Mouse (Mus musculus) bone marrow, adult 2 months (tissue): Measurements from ENCODE around the gene Slc4a1. TPM values are rescaled to one million over a fixed set of nuclear protein-coding genes. Genes with fewer than 3 reads are reported as not detected.
"Not testable (repeated sequence)": the region's sequence is repeated elsewhere in the genome, so short reads cannot be mapped to it uniquely, and the experiment has no call there.

Source experiments
- H3K27ac ChIP-seq: fragments of 200-500 bp; 2 replicates; pipeline ENCODE4 v1.5.1; 2012; ENCODE audit warnings: low read depth, mild to moderate bottlenecking, control low read depth, inconsistent platforms, low read length; ENCODE audit not compliant: control insufficient read depth, poor library complexity, insufficient read depth
- H3K4me1 ChIP-seq: fragments of 200-500 bp; 2 replicates; pipeline ENCODE4 v1.6.1; 2011; ENCODE audit warnings: low read length; ENCODE audit not compliant: control insufficient read depth, insufficient read depth
- H3K4me3 ChIP-seq: fragments of 200-500 bp; replicated peaks from 2 replicates; pipeline ENCODE3; 2011; ENCODE audit warnings: mild to moderate bottlenecking, low read depth, low read length, control low read depth; ENCODE audit not compliant: control insufficient read depth
- CTCF ChIP-seq: fragments of 200-500 bp; IDR thresholded peaks from 2 replicates; pipeline ENCODE4 v1.5.1; 2011; ENCODE audit warnings: low read length, control low read depth; ENCODE audit not compliant: control insufficient read depth, insufficient read depth
- POLR2A ChIP-seq: fragments of 200-500 bp; IDR thresholded peaks from 2 replicates; pipeline ENCODE4 v1.6.1; 2011; ENCODE audit warnings: low read depth, mild to moderate bottlenecking, control low read depth, low read length, borderline replicate concordance; ENCODE audit not compliant: control insufficient read depth
- WGBS: fragments of 180-500 bp; shearing (Covaris S2); methylation state at CpG from one replicate; pipeline ENCODE4 v1.1.7; 2018; 5-methylcytosine and 5-hydroxymethylcytosine counted together
- polyA plus RNA-seq: library from polyadenylated mRNA; stranded (reverse); fragments of >200 nt; gene quantifications from 2 replicates; pipeline ENCODE4 v1.2.4, GENCODE M21; 2011; ENCODE audit warnings: low replicate concordance; ENCODE audit not compliant: missing spikeins, insufficient read depth, insufficient read length

Slc4a1 gene
- polyA plus RNA-seq, 1 experiment: 762 TPM

DNA sequence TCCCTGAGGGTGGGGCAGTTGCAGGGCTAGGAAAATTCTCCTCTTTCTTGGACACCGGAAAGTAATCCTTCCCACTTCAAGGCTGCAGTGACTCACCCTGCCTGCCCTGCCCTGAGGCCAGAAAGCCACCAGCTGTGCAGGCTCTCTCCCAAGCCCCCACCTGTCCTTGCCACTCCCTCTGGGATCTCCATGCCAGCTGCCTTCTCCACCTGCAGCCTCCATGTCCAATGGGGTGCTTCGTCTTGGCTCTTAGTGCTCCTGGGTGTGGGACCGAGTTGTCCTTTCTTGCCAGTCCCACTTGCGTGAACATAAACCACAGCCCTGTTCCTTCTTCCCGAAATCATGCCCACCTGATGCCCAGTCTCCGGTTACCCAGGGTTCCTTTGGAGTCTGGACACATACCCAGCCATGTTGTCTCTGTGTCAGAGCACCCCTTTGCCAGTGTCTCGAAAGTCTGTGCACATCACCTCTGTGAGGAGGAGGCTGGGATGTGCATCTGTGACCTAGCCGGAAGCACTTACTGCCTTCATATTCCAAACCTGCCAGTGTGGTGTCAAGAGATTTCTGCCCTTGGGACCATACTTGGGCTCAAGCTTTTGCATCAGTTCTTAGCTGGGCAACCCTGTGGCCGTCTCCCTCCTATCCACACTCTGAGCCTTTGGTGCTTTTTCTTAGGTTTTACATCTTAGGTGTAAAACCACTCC, 28.6 kb upstream of the Slc4a1 start:
- Histone ChIP-seq H3K27ac (no peak overlapping the region), H3K4me3 (no peak overlapping the region), H3K4me1 (peaks cover 2% of the 10 kb centered on the region)
- TF ChIP-seq CTCF (no peak), POLR2A (no peak)
- 79% methylated on average over 9 of the region's 9 CpGs for WGBS

- H3K4me1 ChIP-seq: peaks cover 2% of the 10 kb centered on the region
- TF ChIP-seq POLR2A: no peak
- no peak for TF ChIP-seq CTCF
- WGBS: 11% methylated on average over 17 of the region's 17 CpGs
- H3K4me3 ChIP-seq: no peak overlapping the region
- H3K27ac ChIP-seq: no peak overlapping the region
Measured at GRCm38 (mm10) chr11:102393719-102394420, 27.9 kb upstream of the Slc4a1 start.

GRCm38 (mm10) chr11:102393238-102393634, 27.2 kb upstream of the Slc4a1 start, which contains the start of gene Rundc3a:
Rundc3a (plus strand) TSS chr11:102393403.
- Histone ChIP-seq H3K27ac (no peak within 1 kb of the TSS), H3K4me1 (peaks cover 2% of the 10 kb centered on the region), H3K4me3 (no peak within 1 kb of the TSS)
- 1% methylated on average over 33 of the region's 34 CpGs for WGBS
- no peak for TF ChIP-seq POLR2A
- no peak for TF ChIP-seq CTCF

- 18% methylated on average over 15 of the region's 15 CpGs for WGBS
- no peak for TF ChIP-seq POLR2A
- no peak for TF ChIP-seq CTCF
- no peak overlapping the region for H3K27ac ChIP-seq
Measured at GRCm38 (mm10) chr11:102392441-102393237, 26.6 kb upstream of the Slc4a1 start.

GRCm38 (mm10) chr11:102389436-102389835, 23.4 kb upstream of the Slc4a1 start:
- not testable (repeated sequence) for H3K27ac ChIP-seq, H3K4me3 ChIP-seq, H3K4me1 ChIP-seq
- 79% methylated on average over 4 of the region's 5 CpGs for WGBS

More at GRCm38 (mm10) chr11:102392441-102393237, 26.6 kb upstream of the Slc4a1 start:
- peaks cover 2% of the 10 kb centered on the region for H3K4me1 ChIP-seq
- H3K4me3 ChIP-seq: no peak overlapping the region

- Histone ChIP-seq H3K27ac (no peak overlapping the region), H3K4me1 (no peaks in the 10 kb centered on the region), H3K4me3 (no peak overlapping the region)
- TF ChIP-seq POLR2A (no peak), CTCF (no peak)
- WGBS: 15% methylated on average over 5 of the region's 5 CpGs
Measured at GRCm38 (mm10) chr11:102386121-102386520, 20.1 kb upstream of the Slc4a1 start.

- Histone ChIP-seq H3K4me3 (no peak overlapping the region), H3K4me1 (no peaks in the 10 kb centered on the region), H3K27ac (no peak overlapping the region)
- no peak for TF ChIP-seq CTCF
- TF ChIP-seq POLR2A: no peak
- 34% methylated on average over 3 of the region's 4 CpGs for WGBS
Measured at GRCm38 (mm10) chr11:102385075-102385474, 19.1 kb upstream of the Slc4a1 start.

GRCm38 (mm10) chr11:102384418-102384817, 18.4 kb upstream of the Slc4a1 start:
- TF ChIP-seq POLR2A (no peak), CTCF (no peak)
- no peak overlapping the region for H3K27ac ChIP-seq
- 54% methylated on average over 2 of the region's 2 CpGs for WGBS
- no peak overlapping the region for H3K4me3 ChIP-seq
- H3K4me1 ChIP-seq: no peaks in the 10 kb centered on the region
